Mouse (Mus musculus) cortical plate, adult 2 months (tissue): ENCODE results near the gene Brox.

Experiments used
- CTCF ChIP-seq: fragments of 200-500 bp; IDR thresholded peaks from 2 replicates; pipeline ENCODE4 v1.5.1; 2011; ENCODE audit warnings: mild to moderate bottlenecking, control low read depth, low read length; ENCODE audit not compliant: insufficient read depth; ENCODE audit errors: extremely low read depth
- POLR2A ChIP-seq: fragments of 200-500 bp; IDR thresholded peaks from 2 replicates; pipeline ENCODE4 v1.6.1; 2011; ENCODE audit warnings: mild to moderate bottlenecking, low read length, control low read depth; ENCODE audit not compliant: insufficient read depth; ENCODE audit errors: extremely low read depth

- TF ChIP-seq POLR2A, result no peak
- TF ChIP-seq CTCF, result no peak
These were observed 29.4 kb downstream of the Brox start for GRCm38 (mm10) chr1:183267666-183268065.
